Mouse (Mus musculus) kidney, postnatal 4 days (tissue): ENCODE data around the gene Usp43.

ENCODE experiments used
- DNase-seq, 2 experiments: peaks; one replicate each; pipeline ENCODE4 v3.0.0; 2021; ENCODE audit warnings: mixed read lengths in 2 of 2

Usp43 gene

DNA sequence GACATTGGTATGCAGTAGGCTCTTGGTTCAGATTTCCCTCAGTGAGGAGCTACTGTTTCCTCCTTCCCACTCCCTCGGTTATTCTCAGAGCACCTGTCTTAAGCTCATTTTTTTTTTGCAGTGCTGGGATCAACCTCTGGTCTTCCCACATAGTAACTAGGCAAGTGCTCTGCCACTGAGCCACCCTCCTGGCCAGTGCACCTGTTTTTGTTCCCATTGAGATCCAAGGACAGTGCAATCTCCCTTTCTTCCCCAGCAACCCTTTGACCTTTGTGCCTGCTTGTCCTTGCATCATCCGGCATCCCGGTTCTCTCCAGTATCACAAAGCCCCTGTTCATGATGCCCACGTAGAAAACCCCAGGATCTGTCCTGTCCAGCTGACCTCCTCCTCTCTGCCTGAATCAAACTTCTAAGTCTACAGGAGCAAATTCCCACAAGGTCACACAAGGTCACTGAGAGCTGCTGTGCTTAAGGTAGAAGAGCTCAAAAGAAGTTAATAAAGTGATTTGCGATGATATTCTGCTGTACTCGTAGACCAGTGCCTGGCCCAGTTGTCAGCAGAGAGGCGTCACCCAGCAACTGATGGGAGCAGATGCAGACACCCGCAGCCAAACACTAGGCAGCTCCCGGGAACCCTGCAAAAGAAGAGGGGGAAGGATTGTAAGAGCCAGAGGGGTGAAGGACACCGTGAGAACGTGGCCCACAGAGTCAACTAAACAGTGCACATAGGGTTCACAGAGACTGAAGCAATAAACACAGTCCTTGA is 114.9 kb downstream of the Usp43 start:
- no peak for DNase-seq

DNA sequence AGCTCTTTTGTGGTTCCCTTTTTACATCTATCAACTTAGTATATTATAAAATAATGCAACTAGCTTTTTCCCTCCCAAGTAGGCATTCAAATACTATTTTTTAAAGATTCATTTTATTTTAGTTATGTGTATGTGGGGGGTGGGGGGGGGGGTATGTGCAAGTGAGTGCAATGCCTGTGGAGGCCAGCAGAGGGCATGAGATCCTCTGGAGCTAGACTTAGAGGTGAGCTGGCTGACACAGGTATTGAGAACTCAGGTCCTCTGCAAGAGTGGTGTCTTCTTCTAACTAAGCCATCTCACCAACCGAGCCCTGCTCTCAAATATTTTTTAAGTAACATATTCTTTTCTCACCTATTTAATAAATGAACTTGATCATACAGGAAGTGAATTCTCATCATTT is 116.4 kb downstream of the Usp43 start:
- no peak for DNase-seq
